Comparison of ENCODE assay signal across 25 mouse cellular contexts in the genomic region with DNA sequence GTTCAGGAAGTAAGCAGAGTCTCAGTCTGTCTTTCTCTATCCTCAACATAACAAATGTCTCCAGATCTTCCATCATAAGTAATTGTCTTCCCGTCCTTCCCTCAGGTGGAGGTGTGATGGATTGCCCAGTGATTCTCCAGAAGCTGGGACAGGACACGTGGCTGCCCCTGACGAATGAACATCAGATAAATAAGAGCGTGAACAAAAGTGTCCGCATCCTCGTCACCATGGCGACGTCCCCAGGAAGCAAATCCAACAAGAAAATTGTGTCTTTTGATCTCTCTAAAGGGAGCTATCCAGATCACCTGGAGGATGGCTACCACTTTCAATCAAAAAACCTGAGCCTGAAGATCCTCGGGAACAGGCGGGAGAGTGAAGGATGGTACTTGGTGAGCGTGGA. TPM values are rescaled to one million over a fixed set of nuclear protein-coding genes. Genes with fewer than 3 reads are reported as not detected.
DNase-seq lines count a peak whose midpoint lies in the region; ATAC-seq and TF ChIP-seq lines count a peak whose summit lies in the region.
"Had no signal": no experiment of that assay in that cellular context is flagged by ENCODE, and none has a peak within 500 bp of the region (broad histone marks: within the 10 kb centered on the region; RNA-seq: fewer than 3 reads in every experiment).

No protein-coding gene starts in this region.

- no peak overlapping the region for H3K4me2 ChIP-seq in forebrain, postnatal 0 days (ENCODE audit: low read depth)
- H3K4me2 ChIP-seq in forebrain, embryonic 13.5 days: no peak overlapping the region
- H3K4me2 ChIP-seq: heart, embryonic 13.5 days; kidney, embryonic 15.5 days; limb, embryonic 13.5 days; liver, embryonic 12.5 days had no signal

- WGBS in forebrain, postnatal 0 days: 54% methylated on average over 11 of the region's 11 CpGs
- WGBS in forebrain, embryonic 13.5 days: 65% methylated on average over 11 of the region's 11 CpGs
- 96% methylated on average over 11 of the region's 11 CpGs for WGBS in thymus, adult 2 months

- ATAC-seq in forebrain, postnatal 0 days: peak; percentile 50; the same call in 1 of the 2 replicates
- no peak for ATAC-seq in forebrain, embryonic 13.5 days
- no peak for ATAC-seq in megakaryocyte, adult 5-6 weeks (ENCODE audit: poor library complexity, severe bottlenecking)
- ATAC-seq: liver, embryonic 12.5 days had no signal

- DNase-seq in forebrain, postnatal 0 days: peak; percentile 30
- no peak for DNase-seq in thymus, adult 2 months
- DNase-seq in thymus, postnatal 14 days: no peak
- no peak for DNase-seq in c-Kit-positive CD71-positive TER-119-positive erythroid progenitor cells, embryonic 14.5 days (ENCODE audit: low spot score)
- DNase-seq: adrenal gland, adult 2 months; cerebellum, adult 18-20 months; cerebellum, postnatal 14 days; gastrocnemius, postnatal 36 days; heart, adult 2 months; heart, postnatal 14 days; kidney, adult 11 months; kidney, postnatal 36 days; layer of hippocampus, postnatal 36 days; lung, adult 18-20 months; lung, postnatal 10 days; thymus, adult 18-20 months had no signal

- TF ChIP-seq CTCF in forebrain, postnatal 0 days (IDR thresholded peaks at IDR 0.05; ENCODE audit: low read depth): no peak
- TF ChIP-seq CTCF in thymus, adult 2 months (IDR thresholded peaks at IDR 0.05; ENCODE audit: borderline replicate concordance, control insufficient read depth, extremely low read depth, insufficient read depth, low read length, poor library complexity): no peak

- no peak overlapping the region for H3K9ac ChIP-seq in forebrain, postnatal 0 days
- H3K9ac ChIP-seq in forebrain, embryonic 13.5 days: no peak overlapping the region
- H3K9ac ChIP-seq: heart, embryonic 13.5 days; kidney, embryonic 15.5 days; limb, embryonic 13.5 days; liver, embryonic 12.5 days had no signal

- H3K27ac ChIP-seq in forebrain, postnatal 0 days (ENCODE audit: low read depth, low read length): no peak overlapping the region
- no peak overlapping the region for H3K27ac ChIP-seq in forebrain, embryonic 13.5 days
- H3K27ac ChIP-seq in thymus, adult 2 months (ENCODE audit: control insufficient read depth, insufficient read depth, low read length): peak overlapping the region; percentile 8; the same call in 1 of the 2 replicates
- H3K27ac ChIP-seq: heart, adult 2 months; heart, embryonic 13.5 days; kidney, embryonic 15.5 days; limb, embryonic 13.5 days; liver, embryonic 12.5 days had no signal

- H3K27me3 ChIP-seq in forebrain, postnatal 0 days (ENCODE audit: insufficient read depth, low read length): no peaks in the 10 kb centered on the region
- no peaks in the 10 kb centered on the region for H3K27me3 ChIP-seq in forebrain, embryonic 13.5 days
- H3K27me3 ChIP-seq in megakaryocyte, embryonic 14.5 days (replicated peaks): no peaks in the 10 kb centered on the region
- no peaks in the 10 kb centered on the region for H3K27me3 ChIP-seq in thymus, adult 2 months (ENCODE audit: control insufficient read depth, insufficient read depth, low read length)
- H3K27me3 ChIP-seq: CH12.LX; heart, embryonic 13.5 days; kidney, embryonic 15.5 days; limb, embryonic 13.5 days; liver, embryonic 12.5 days had no signal

- no peaks in the 10 kb centered on the region for H3K9me3 ChIP-seq in forebrain, postnatal 0 days (ENCODE audit: low read length)
- no peaks in the 10 kb centered on the region for H3K9me3 ChIP-seq in forebrain, embryonic 13.5 days (replicated peaks)
- H3K9me3 ChIP-seq in megakaryocyte, embryonic 14.5 days: no peaks in the 10 kb centered on the region
- H3K9me3 ChIP-seq: heart, embryonic 13.5 days; kidney, embryonic 15.5 days; limb, embryonic 13.5 days; liver, embryonic 12.5 days had no signal

- H3K36me3 ChIP-seq in forebrain, postnatal 0 days (ENCODE audit: insufficient read depth): no peaks in the 10 kb centered on the region
- H3K36me3 ChIP-seq in forebrain, embryonic 13.5 days (ENCODE audit: poor library complexity, severe bottlenecking): no peaks in the 10 kb centered on the region
- H3K36me3 ChIP-seq in megakaryocyte, embryonic 14.5 days (replicated peaks; ENCODE audit: low read length): peaks cover 92% of the 10 kb centered on the region
- H3K36me3 ChIP-seq in thymus, adult 2 months (ENCODE audit: control insufficient read depth, insufficient read depth, low read length): peaks cover 37% of the 10 kb centered on the region
- H3K36me3 ChIP-seq: G1E; heart, embryonic 13.5 days; kidney, embryonic 15.5 days; limb, embryonic 13.5 days; liver, embryonic 12.5 days had no signal

- no peaks in the 10 kb centered on the region for H3K4me1 ChIP-seq in forebrain, postnatal 0 days (ENCODE audit: insufficient read depth)
- H3K4me1 ChIP-seq in forebrain, embryonic 13.5 days: no peaks in the 10 kb centered on the region
- peaks cover 87% of the 10 kb centered on the region for H3K4me1 ChIP-seq in megakaryocyte, embryonic 14.5 days
- H3K4me1 ChIP-seq in thymus, adult 2 months (replicated peaks; ENCODE audit: control insufficient read depth, insufficient read depth, low read length): peaks cover 58% of the 10 kb centered on the region
- H3K4me1 ChIP-seq: heart, embryonic 13.5 days; kidney, embryonic 15.5 days; limb, embryonic 13.5 days; liver, embryonic 12.5 days had no signal

- no peak for TF ChIP-seq POLR2A in thymus, adult 2 months (IDR thresholded peaks at IDR 0.05; ENCODE audit: control insufficient read depth, extremely low read depth, insufficient read depth, low read length, poor library complexity)

- H3K4me3 ChIP-seq in forebrain, postnatal 0 days (ENCODE audit: low read depth, low read length): no peak overlapping the region
- no peak overlapping the region for H3K4me3 ChIP-seq in forebrain, embryonic 13.5 days
- peak overlapping the region; percentile 88 for H3K4me3 ChIP-seq in megakaryocyte, embryonic 14.5 days (replicated peaks)
- H3K4me3 ChIP-seq in thymus, adult 2 months (ENCODE audit: control insufficient read depth, insufficient read depth, low read length): no peak overlapping the region
- H3K4me3 ChIP-seq: heart, adult 2 months; heart, embryonic 13.5 days; kidney, embryonic 15.5 days; limb, embryonic 13.5 days; liver, embryonic 12.5 days had no signal

RNA-seq across cellular contexts. Expression of a gene that starts 7.8 kb away (rescaled TPM):
- 0.15 and 0.19 TPM in 2 replicates for total RNA-seq in forebrain, postnatal 0 days (2014; rRNA removed)
- polyA plus RNA-seq in forebrain, postnatal 0 days (2015; fragmentation: Nextera tagmentation; extraction: Ambion mirVana): 0.11 and 0.15 TPM in 2 replicates
- polyA plus RNA-seq in forebrain, embryonic 13.5 days (2015; fragmentation: Nextera tagmentation; extraction: Ambion mirVana): 0.10 and 0.11 TPM in 2 replicates
- 6.4 and 38.5 TPM in 2 replicates for polyA plus RNA-seq in megakaryocyte, embryonic 14.5 days (2012; ENCODE audit: insufficient read depth, low replicate concordance)
- total RNA-seq in megakaryocyte, adult 5-6 weeks (2015): not detected in 2 replicates
- not detected in 2 replicates for total RNA-seq in megakaryocyte, adult 5-6 weeks (2017)
- 20.4 and 20.5 TPM in 2 replicates for polyA plus RNA-seq in thymus, adult 2 months (2012; rRNA removed)
- total RNA-seq: adrenal gland, adult 2 months had no signal
- polyA plus RNA-seq: G1E had no signal
